Mouse (Mus musculus) liver, postnatal 0 days (tissue): ENCODE measurements around the gene Nbeal2. TPM values are rescaled to one million over a fixed set of nuclear protein-coding genes. Genes with fewer than 3 reads are reported as not detected.

Source experiments
- ATAC-seq: fragments of 200-750 bp; cut with Nextera tagmentation; 2 replicates; pipeline ENCODE4 v1.8.0; 2017; ENCODE audit warnings: mild to moderate bottlenecking, moderate library complexity
- DNase-seq: peaks from one replicate; pipeline ENCODE4 v3.0.0-alpha.2; 2016
- H3K27ac ChIP-seq: fragments of 300-500 bp; sonication (generic); 2 replicates; pipeline ENCODE4 v1.5.1; 2014; ENCODE audit warnings: antibody characterized with exemption, moderate library complexity, mild to moderate bottlenecking, low read depth
- H3K27me3 ChIP-seq: fragments of 300-500 bp; sonication (generic); 2 replicates; pipeline ENCODE4 v1.6.1; 2014; ENCODE audit warnings: low read length, control low read depth, mixed read lengths; ENCODE audit not compliant: insufficient read depth
- H3K36me3 ChIP-seq: fragments of 300-500 bp; sonication (generic); replicated peaks from 2 replicates; pipeline ENCODE4 v1.6.1; 2014; ENCODE audit warnings: mild to moderate bottlenecking, control low read depth, low read length, moderate library complexity, mixed read lengths; ENCODE audit not compliant: insufficient read depth
- H3K4me1 ChIP-seq: fragments of 300-500 bp; sonication (generic); 2 replicates; pipeline ENCODE4 v1.6.1; 2014; ENCODE audit warnings: antibody characterized with exemption, mild to moderate bottlenecking, control low read depth; ENCODE audit not compliant: insufficient read depth
- H3K4me2 ChIP-seq: fragments of 300-500 bp; sonication (generic); 2 replicates; pipeline ENCODE4 v1.6.1; 2014; ENCODE audit warnings: low read depth, mild to moderate bottlenecking, low read length, moderate library complexity, mixed read lengths
- H3K4me3 ChIP-seq: fragments of 300-500 bp; sonication (generic); 2 replicates; pipeline ENCODE4 v1.5.1; 2014; ENCODE audit warnings: low read depth, low read length
- H3K9ac ChIP-seq: fragments of 300-500 bp; sonication (generic); replicated peaks from 2 replicates; pipeline ENCODE4 v1.6.1; 2014; ENCODE audit warnings: mild to moderate bottlenecking, moderate library complexity
- H3K9me3 ChIP-seq: fragments of 300-500 bp; sonication (generic); 2 replicates; pipeline ENCODE4 v1.6.1; 2016; ENCODE audit warnings: mild to moderate bottlenecking, control low read depth, low read length, mixed read lengths
- CTCF ChIP-seq: sonication (generic); IDR thresholded peaks from 2 replicates; pipeline ENCODE4 v1.5.1; 2016; ENCODE audit warnings: antibody characterized with exemption, low read depth
- EP300 ChIP-seq: IDR thresholded peaks from 2 replicates; pipeline ENCODE4 v1.6.1; 2016; ENCODE audit warnings: antibody characterized with exemption, low read depth, mild to moderate bottlenecking
- WGBS: fragments of 180-500 bp; shearing (Covaris S2); extraction: QIAGEN DNeasy Blood & Tissue Kit; methylation state at CpG from one replicate; pipeline ENCODE4 v1.1.7; 2014; ENCODE audit not compliant: insufficient replicate concordance; 5-methylcytosine and 5-hydroxymethylcytosine counted together
- polyA plus RNA-seq: library from polyadenylated mRNA; unstranded; fragments of >200 nt; fragmentation: Nextera tagmentation; extraction: Ambion mirVana; gene quantifications from 2 replicates; pipeline ENCODE4 v1.2.1, GENCODE M21; 2015

Nbeal2 gene
- polyA plus RNA-seq, 1 experiment from 2014 or later, result 2.0 TPM

GRCm38 (mm10) chr9:110655651-110656007, 1.7 kb upstream of the Nbeal2 start:
- ATAC-seq, result no peak
- no peaks in the 10 kb centered on the region for H3K9me3 ChIP-seq
- H3K4me3 ChIP-seq, result peak overlapping the region; percentile 74
- H3K9ac ChIP-seq, result peak overlapping the region; percentile 83
- peak overlapping the region; percentile 73 for H3K4me2 ChIP-seq
- no peak for TF ChIP-seq CTCF
- no peak for TF ChIP-seq EP300
- peak overlapping the region; percentile 91 for H3K27ac ChIP-seq
- H3K27me3 ChIP-seq, result peaks cover 15% of the 10 kb centered on the region
- no peak for DNase-seq
- H3K4me1 ChIP-seq, result peaks cover 63% of the 10 kb centered on the region
- WGBS, result 84% methylated on average over 10 of the region's 10 CpGs
- 0 out of 2 replicates have a peak, but pooled peaks cover 3% of the 10 kb centered on the region for H3K36me3 ChIP-seq

GRCm38 (mm10) chr9:110654726-110655650, 1.0 kb upstream of the Nbeal2 start:
- WGBS, result 79% methylated on average over 19 of the region's 19 CpGs
- H3K27ac ChIP-seq, result peak overlapping the region; percentile 80; the same call in 1 of the 2 replicates

GRCm38 (mm10) chr9:110652963-110653654, 852 bp downstream of the Nbeal2 start:
- Histone ChIP-seq H3K36me3 (no peaks in the 10 kb centered on the region), H3K4me1 (peaks cover 44% of the 10 kb centered on the region), H3K9me3 (no peaks in the 10 kb centered on the region), H3K4me2 (peak overlapping the region; percentile 99), H3K27ac (peak overlapping the region; percentile 80), H3K27me3 (peaks cover 15% of the 10 kb centered on the region), H3K9ac (peak overlapping the region; percentile 76), H3K4me3 (peak overlapping the region; percentile 81)
- no peak for TF ChIP-seq CTCF
- TF ChIP-seq EP300, result no peak
- WGBS, result 13% methylated on average over 14 of the region's 14 CpGs
- ATAC-seq (no peak), DNase-seq (no peak)

More at GRCm38 (mm10) chr9:110654726-110655650, 1.0 kb upstream of the Nbeal2 start:
- Histone ChIP-seq H3K36me3 (0 out of 2 replicates have a peak, but pooled peaks cover 3% of the 10 kb centered on the region), H3K4me1 (peaks cover 56% of the 10 kb centered on the region), H3K27me3 (peaks cover 15% of the 10 kb centered on the region), H3K9ac (no peak overlapping the region; the same call in 1 of the 2 replicates), H3K4me2 (peak overlapping the region; percentile 99), H3K9me3 (no peaks in the 10 kb centered on the region), H3K4me3 (peak overlapping the region; percentile 81)
- DNase-seq, result no peak
- no peak for ATAC-seq
- TF ChIP-seq EP300, result no peak
- no peak for TF ChIP-seq CTCF

GRCm38 (mm10) chr9:110651931-110652722, 1.8 kb downstream of the Nbeal2 start:
- H3K27me3 ChIP-seq, result peaks cover 15% of the 10 kb centered on the region
- DNase-seq (peak; percentile 54), ATAC-seq (no peak)
- 22% methylated on average over 13 of the region's 13 CpGs for WGBS
- no peak overlapping the region; the same call in 1 of the 2 replicates for H3K27ac ChIP-seq
- H3K36me3 ChIP-seq, result no peaks in the 10 kb centered on the region
- H3K4me3 ChIP-seq, result peak overlapping the region; percentile 81
- H3K9me3 ChIP-seq, result no peaks in the 10 kb centered on the region
- H3K4me2 ChIP-seq, result peak overlapping the region; percentile 99
- H3K9ac ChIP-seq, result peak overlapping the region; percentile 22
- peaks cover 38% of the 10 kb centered on the region for H3K4me1 ChIP-seq
- TF ChIP-seq EP300 (no peak), CTCF (peak; percentile 50)

GRCm38 (mm10) chr9:110649775-110650174, 4.2 kb downstream of the Nbeal2 start:
- TF ChIP-seq EP300 (no peak), CTCF (no peak)
- Histone ChIP-seq H3K27ac (no peak overlapping the region), H3K4me3 (no peak overlapping the region), H3K36me3 (no peaks in the 10 kb centered on the region), H3K27me3 (peaks cover 15% of the 10 kb centered on the region), H3K9ac (no peak overlapping the region), H3K9me3 (no peaks in the 10 kb centered on the region), H3K4me2 (no peak overlapping the region), H3K4me1 (peaks cover 27% of the 10 kb centered on the region)
- no peak for DNase-seq
- no peak for ATAC-seq
